Mouse (Mus musculus) retina, postnatal 1 day (tissue): ENCODE data around the gene Gm45521.

Experiments used
- DNase-seq: peaks from one replicate; pipeline ENCODE4 v3.0.0-alpha.2; 2012

The Gm45521 gene

GRCm38 (mm10) chr14:7957049-7957448 is at the start of gene Gm45521:
Gene Gm45521 (plus strand): TSS chr14:7957288.
- peak; percentile 63 for DNase-seq

GRCm38 (mm10) chr14:7909472-7909871 is 47.6 kb upstream of the Gm45521 start:
- no peak for DNase-seq

- no peak for DNase-seq
Measured at GRCm38 (mm10) chr14:7913842-7914241, 43.2 kb upstream of the Gm45521 start.

- DNase-seq = no peak
Measured at GRCm38 (mm10) chr14:7914461-7914860, 42.6 kb upstream of the Gm45521 start.

- DNase-seq = no peak
Measured at GRCm38 (mm10) chr14:7918150-7918991, 38.7 kb upstream of the Gm45521 start.

- no peak for DNase-seq
Measured at GRCm38 (mm10) chr14:7919309-7919708, 37.8 kb upstream of the Gm45521 start.

- no peak for DNase-seq
Measured at GRCm38 (mm10) chr14:7919921-7920320, 37.2 kb upstream of the Gm45521 start.

GRCm38 (mm10) chr14:7921459-7921858 is 35.6 kb upstream of the Gm45521 start:
- DNase-seq = no peak

GRCm38 (mm10) chr14:7923635-7924034 is 33.5 kb upstream of the Gm45521 start:
- no peak for DNase-seq

GRCm38 (mm10) chr14:7928362-7928761 is 28.7 kb upstream of the Gm45521 start:
- DNase-seq = no peak

GRCm38 (mm10) chr14:7929029-7929428 is 28.1 kb upstream of the Gm45521 start:
- DNase-seq = no peak

GRCm38 (mm10) chr14:7932151-7932550 is 24.9 kb upstream of the Gm45521 start:
- no peak for DNase-seq

- DNase-seq = no peak
Measured at GRCm38 (mm10) chr14:7934166-7934565, 22.9 kb upstream of the Gm45521 start.

- peak; percentile 53 for DNase-seq
Measured at GRCm38 (mm10) chr14:7937052-7937630, 19.9 kb upstream of the Gm45521 start.

GRCm38 (mm10) chr14:7938809-7939784 is 18.0 kb upstream of the Gm45521 start:
- DNase-seq = no peak

- no peak for DNase-seq
Measured at GRCm38 (mm10) chr14:7941413-7941812, 15.7 kb upstream of the Gm45521 start.

GRCm38 (mm10) chr14:7943101-7943800 is 13.8 kb upstream of the Gm45521 start:
- no peak for DNase-seq

- DNase-seq = no peak
Measured at GRCm38 (mm10) chr14:7943801-7944135, 13.3 kb upstream of the Gm45521 start.

- DNase-seq = peak; percentile 25
Measured at GRCm38 (mm10) chr14:7944349-7945039, 12.6 kb upstream of the Gm45521 start.

- DNase-seq = no peak
Measured at GRCm38 (mm10) chr14:7945261-7945660, 11.8 kb upstream of the Gm45521 start.

GRCm38 (mm10) chr14:7951234-7951633 is 5.9 kb upstream of the Gm45521 start:
- no peak for DNase-seq
